Comparison of ENCODE assay signal across 19 mouse cellular contexts in the genomic region with DNA sequence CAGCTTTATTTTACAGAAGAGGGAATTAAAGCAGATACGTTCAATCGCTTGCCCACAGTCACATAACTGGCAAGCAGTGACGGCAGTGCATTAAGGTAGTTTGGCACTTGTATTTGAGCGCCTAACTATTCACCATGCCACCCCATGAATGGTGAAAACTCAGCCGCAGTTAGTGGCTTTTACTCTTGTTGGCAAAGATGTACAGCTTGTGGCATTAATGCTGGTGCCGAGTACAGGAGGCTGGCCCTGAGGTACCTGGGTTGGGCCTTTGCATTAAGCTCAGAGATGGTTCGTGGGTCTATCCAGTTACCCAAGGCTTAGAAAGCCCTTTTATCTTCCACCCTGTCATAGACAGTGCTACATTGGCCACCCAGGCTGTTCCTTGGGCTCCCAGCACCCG.
DNase-seq lines count a peak whose midpoint lies in the region; ATAC-seq and TF ChIP-seq lines count a peak whose summit lies in the region.
"Had no signal": no experiment of that assay in that cellular context is flagged by ENCODE, and none has a peak within 500 bp of the region (broad histone marks: within the 10 kb centered on the region; RNA-seq: fewer than 3 reads in every experiment).

No protein-coding gene starts in this region.

- TF ChIP-seq CTCF in hindbrain, postnatal 0 days (IDR thresholded peaks at IDR 0.05; ENCODE audit: low read depth) = no peak

- H3K9ac ChIP-seq in hindbrain, postnatal 0 days (replicated peaks; ENCODE audit: low read length) = no peak overlapping the region
- H3K9ac ChIP-seq in hindbrain, embryonic 15.5 days = no peak overlapping the region
- H3K9ac ChIP-seq in midbrain, embryonic 13.5 days (replicated peaks) = no peak overlapping the region
- H3K9ac ChIP-seq in neural tube, embryonic 14.5 days (replicated peaks; ENCODE audit: low read depth, low read length) = peak overlapping the region; percentile 39; the same call in 1 of the 2 replicates
- H3K9ac ChIP-seq: heart, embryonic 12.5 days; limb, embryonic 15.5 days had no signal

- H3K27ac ChIP-seq in hindbrain, embryonic 10.5 days = peak overlapping the region; percentile 89
- H3K27ac ChIP-seq in hindbrain, postnatal 0 days = no peak overlapping the region
- H3K27ac ChIP-seq in hindbrain, embryonic 15.5 days (replicated peaks) = peak overlapping the region; percentile 31
- peak overlapping the region; percentile 70 for H3K27ac ChIP-seq in midbrain, embryonic 13.5 days
- H3K27ac ChIP-seq in neural tube, embryonic 14.5 days (ENCODE audit: low read depth, low read length) = peak overlapping the region; percentile 66; the same call in 1 of the 2 replicates
- H3K27ac ChIP-seq: limb, embryonic 15.5 days had no signal

- H3K4me2 ChIP-seq in hindbrain, postnatal 0 days (ENCODE audit: low read depth, low read length) = no peak overlapping the region
- H3K4me2 ChIP-seq in hindbrain, embryonic 15.5 days = peak overlapping the region; percentile 0; the same call in 1 of the 2 replicates
- peak overlapping the region; percentile 17 for H3K4me2 ChIP-seq in midbrain, embryonic 13.5 days (replicated peaks)
- H3K4me2 ChIP-seq in neural tube, embryonic 14.5 days (ENCODE audit: low read depth, low read length) = no peak overlapping the region
- H3K4me2 ChIP-seq: heart, embryonic 12.5 days; limb, embryonic 15.5 days had no signal

- H3K4me3 ChIP-seq in hindbrain, embryonic 10.5 days = peak overlapping the region; percentile 25; the same call in 1 of the 2 replicates
- H3K4me3 ChIP-seq in hindbrain, postnatal 0 days (ENCODE audit: low read length) = no peak overlapping the region
- no peak overlapping the region for H3K4me3 ChIP-seq in hindbrain, embryonic 15.5 days
- H3K4me3 ChIP-seq in midbrain, embryonic 13.5 days (replicated peaks) = no peak overlapping the region
- H3K4me3 ChIP-seq in neural tube, embryonic 14.5 days (ENCODE audit: low read depth, low read length) = no peak overlapping the region
- H3K4me3 ChIP-seq: heart, embryonic 12.5 days; limb, embryonic 15.5 days had no signal

- DNase-seq in hindbrain, embryonic 10.5 days (ENCODE audit: low spot score) = no peak
- DNase-seq in hindbrain, postnatal 0 days (ENCODE audit: low spot score) = no peak
- DNase-seq in left cerebral cortex, postnatal 14 days (ENCODE audit: low spot score in 2 of 2) = no peak
- DNase-seq in right cerebral cortex, postnatal 4 days = no peak
- DNase-seq in left cerebral cortex, adult 18-20 months (ENCODE audit: low spot score in 2 of 2) = no peak
- DNase-seq: cerebellum, adult 9-11 months; gastrocnemius, postnatal 36 days; heart, postnatal 14 days; kidney, adult 8-10 months; kidney, postnatal 25 days; layer of hippocampus, adult 9-11 months; thymus, adult 2 months had no signal

- ATAC-seq in hindbrain, postnatal 0 days = no peak
- no peak for ATAC-seq in hindbrain, embryonic 15.5 days (ENCODE audit: low FRiP score, low read depth)
- ATAC-seq in midbrain, embryonic 13.5 days = no peak
- no peak for ATAC-seq in neural tube, embryonic 14.5 days (ENCODE audit: low read depth)
- ATAC-seq: inflammation-experienced regulatory T-cells, adult 6 months; lung, postnatal 0 days had no signal

- intact Hi-C loops in left cerebral cortex, postnatal 14 days (cut with DNase I) = no loop called here

- peaks cover 2% of the 10 kb centered on the region; the same call in 1 of the 2 replicates for H3K36me3 ChIP-seq in hindbrain, embryonic 10.5 days
- no peaks in the 10 kb centered on the region for H3K36me3 ChIP-seq in hindbrain, postnatal 0 days (ENCODE audit: insufficient read depth, low read length)
- no peaks in the 10 kb centered on the region for H3K36me3 ChIP-seq in hindbrain, embryonic 15.5 days
- no peaks in the 10 kb centered on the region for H3K36me3 ChIP-seq in midbrain, embryonic 13.5 days
- no peaks in the 10 kb centered on the region for H3K36me3 ChIP-seq in neural tube, embryonic 14.5 days (ENCODE audit: control insufficient read depth, insufficient read depth, low read length)
- H3K36me3 ChIP-seq: heart, embryonic 12.5 days; limb, embryonic 15.5 days had no signal

- WGBS in hindbrain, embryonic 10.5 days = 40% methylated on average over 8 of the region's 8 CpGs
- 29% methylated on average over 8 of the region's 8 CpGs for WGBS in hindbrain, postnatal 0 days
- WGBS in hindbrain, embryonic 15.5 days = 26% methylated on average over 8 of the region's 8 CpGs
- 26% methylated on average over 8 of the region's 8 CpGs for WGBS in midbrain, embryonic 13.5 days
- 26% methylated on average over 8 of the region's 8 CpGs for WGBS in neural tube, embryonic 14.5 days

- peaks cover 99% of the 10 kb centered on the region for H3K4me1 ChIP-seq in hindbrain, embryonic 10.5 days (replicated peaks)
- H3K4me1 ChIP-seq in hindbrain, postnatal 0 days (ENCODE audit: insufficient read depth, low read length) = peaks cover 27% of the 10 kb centered on the region
- peaks cover 43% of the 10 kb centered on the region for H3K4me1 ChIP-seq in hindbrain, embryonic 15.5 days (replicated peaks)
- H3K4me1 ChIP-seq in midbrain, embryonic 13.5 days (replicated peaks) = peaks cover 64% of the 10 kb centered on the region
- peaks cover 12% of the 10 kb centered on the region for H3K4me1 ChIP-seq in neural tube, embryonic 14.5 days (ENCODE audit: control insufficient read depth, insufficient read depth, low read length)

- H3K9me3 ChIP-seq in hindbrain, embryonic 10.5 days = no peaks in the 10 kb centered on the region
- no peaks in the 10 kb centered on the region for H3K9me3 ChIP-seq in hindbrain, postnatal 0 days (ENCODE audit: low read length)
- H3K9me3 ChIP-seq in hindbrain, embryonic 15.5 days = no peaks in the 10 kb centered on the region
- H3K9me3 ChIP-seq in midbrain, embryonic 13.5 days = no peaks in the 10 kb centered on the region
- no peaks in the 10 kb centered on the region for H3K9me3 ChIP-seq in neural tube, embryonic 14.5 days (ENCODE audit: control insufficient read depth, low read length)
- H3K9me3 ChIP-seq: heart, embryonic 12.5 days; limb, embryonic 15.5 days had no signal

- H3K27me3 ChIP-seq in hindbrain, embryonic 10.5 days (ENCODE audit: insufficient read depth, poor library complexity, severe bottlenecking) = peaks cover 5% of the 10 kb centered on the region; the same call in 1 of the 2 replicates
- no peaks in the 10 kb centered on the region for H3K27me3 ChIP-seq in hindbrain, postnatal 0 days (ENCODE audit: insufficient read depth, low read length)
- H3K27me3 ChIP-seq in hindbrain, embryonic 15.5 days = no peaks in the 10 kb centered on the region
- no peaks in the 10 kb centered on the region for H3K27me3 ChIP-seq in midbrain, embryonic 13.5 days
- H3K27me3 ChIP-seq in neural tube, embryonic 14.5 days (ENCODE audit: control insufficient read depth, insufficient read depth, low read length) = no peaks in the 10 kb centered on the region
- H3K27me3 ChIP-seq: heart, embryonic 12.5 days had no signal

Comparison
In these comparisons a context has a peak if more than half of its experiments do, and no peak if none do; other contexts are left out.
1. H3K4me2 ChIP-seq: peak in hindbrain, embryonic 15.5 days (single experiment) and midbrain, embryonic 13.5 days (single experiment); none in hindbrain, postnatal 0 days (single experiment) and neural tube, embryonic 14.5 days (single experiment).